Mouse (Mus musculus) megakaryocyte, embryonic 14.5 days (primary cell): Measurements from ENCODE around the gene Acvr1.

Source experiments
- FLI1 ChIP-seq: IDR thresholded peaks from 2 replicates; pipeline ENCODE4 v1.6.1; 2012; ENCODE audit warnings: low read length, inconsistent platforms, mixed read lengths
- GATA1 ChIP-seq: IDR thresholded peaks from 3 replicates; pipeline ENCODE4 v1.6.1; 2012; ENCODE audit warnings: mixed read lengths, low read length, inconsistent platforms, borderline replicate concordance

DNA sequence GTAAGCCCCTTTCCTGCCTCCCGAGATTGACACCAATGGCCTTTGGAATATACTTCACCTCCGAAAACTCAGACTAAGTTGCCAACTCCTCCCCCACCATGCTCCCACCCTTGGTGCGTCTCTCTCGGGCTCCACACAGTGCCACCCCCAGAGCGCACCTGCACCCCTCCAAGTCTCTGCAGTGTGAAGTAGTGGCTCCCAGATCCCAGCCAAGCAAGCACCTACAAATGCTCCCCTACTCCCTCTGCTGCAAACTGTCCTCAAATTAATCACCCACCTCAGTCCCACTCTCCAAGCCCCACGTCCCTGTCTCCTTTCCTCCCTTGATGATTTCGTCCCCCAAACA lies 209.9 kb downstream of the Acvr1 start:
- no peak for TF ChIP-seq GATA1
- TF ChIP-seq FLI1, result no peak
